Mouse (Mus musculus) CH12.LX (cell line): Measurements from ENCODE around the gene Krt16. TPM values are rescaled to one million over a fixed set of nuclear protein-coding genes. Genes with fewer than 3 reads are reported as not detected.
A peak's percentile ranks its signal among the peaks of the same experiment; 100 is the strongest.

Source experiments
- DNase-seq: peaks from one replicate; pipeline ENCODE4 v3.0.0-alpha.2; 2013; ENCODE audit errors: extremely low read depth
- H3K27ac ChIP-seq: 2 replicates; pipeline ENCODE4 v1.5.1; 2012; ENCODE audit warnings: low read depth, mild to moderate bottlenecking, control low read depth, moderate library complexity; ENCODE audit not compliant: insufficient read depth
- H3K27me3 ChIP-seq: replicated peaks from 2 replicates; pipeline ENCODE3; 2012; ENCODE audit warnings: inconsistent platforms
- H3K36me3 ChIP-seq, 2 experiments: replicated peaks in 1 of 2; 2 replicates each; pipeline versions ENCODE3 to v1.6.1; 2012; ENCODE audit warnings: inconsistent platforms in 1 of 2, low read length in 1 of 2, mild to moderate bottlenecking in 1 of 2, mixed read lengths in 1 of 2, moderate library complexity in 1 of 2; ENCODE audit not compliant: control insufficient read depth in 1 of 2, insufficient read depth in 1 of 2
- H3K4me1 ChIP-seq, 2 experiments: 2 replicates each; pipeline ENCODE4 v1.6.1; 2012; ENCODE audit warnings: inconsistent platforms in 1 of 2, moderate library complexity in 1 of 2; ENCODE audit not compliant: insufficient read depth in 2 of 2, control insufficient read depth in 1 of 2
- H3K4me2 ChIP-seq: 2 replicates; pipeline ENCODE4 v1.6.1; 2012; ENCODE audit warnings: low read depth, mild to moderate bottlenecking, control low read depth; ENCODE audit not compliant: poor library complexity, insufficient read depth, severe bottlenecking
- H3K4me3 ChIP-seq, 3 experiments: fragments of 150-350 bp in 1 of 3; sonication (generic) in 1 of 3; replicated peaks in 1 of 3; 2 replicates each; pipeline versions ENCODE3 to v1.5.1; 2011 to 2012; ENCODE audit warnings: low read depth in 2 of 3, low read length in 2 of 3, mild to moderate bottlenecking in 2 of 3, moderate library complexity in 2 of 3, control low read depth in 1 of 3, improper control_type of control experiment in 1 of 3, inconsistent platforms in 1 of 3, mixed read lengths in 1 of 3; ENCODE audit not compliant: poor library complexity in 1 of 3
- H3K79me2 ChIP-seq: replicated peaks from 2 replicates; pipeline ENCODE4 v1.6.1; 2012; ENCODE audit warnings: mild to moderate bottlenecking, moderate library complexity; ENCODE audit not compliant: control insufficient read depth, poor library complexity, insufficient read depth, severe bottlenecking; ENCODE audit errors: extremely low read depth
- H3K9ac ChIP-seq: 2 replicates; pipeline ENCODE4 v1.6.1; 2012; ENCODE audit warnings: low read depth, mild to moderate bottlenecking, control low read depth, moderate library complexity; ENCODE audit not compliant: insufficient read depth
- H3K9me3 ChIP-seq: replicated peaks from 2 replicates; pipeline ENCODE3; 2012; ENCODE audit warnings: low read length, inconsistent platforms, mixed read lengths
- BHLHE40 ChIP-seq: IDR thresholded peaks from 2 replicates; pipeline ENCODE4 v1.6.1; 2011; ENCODE audit warnings: mild to moderate bottlenecking, low read depth, low read length, improper control_type of control experiment
- CHD1 ChIP-seq: IDR thresholded peaks from 2 replicates; pipeline ENCODE4 v1.6.1; 2012; ENCODE audit warnings: low read depth, low read length, improper control_type of control experiment, inconsistent platforms
- CTCF ChIP-seq, 2 experiments: IDR thresholded peaks in 1 of 2; conservative IDR thresholded peaks in 1 of 2; 2 replicates each; pipeline ENCODE4 v1.5.1; 2011 to 2012; ENCODE audit warnings: low read depth in 2 of 2, low read length in 2 of 2, improper control_type of control experiment in 1 of 2, inconsistent platforms in 1 of 2, mild to moderate bottlenecking in 1 of 2, moderate library complexity in 1 of 2
- EP300 ChIP-seq: IDR thresholded peaks from 2 replicates; pipeline ENCODE4 v1.6.1; 2011; ENCODE audit warnings: low read length, improper control_type of control experiment
- ETS1 ChIP-seq: conservative IDR thresholded peaks from 2 replicates; pipeline ENCODE4 v1.6.1; 2012; ENCODE audit warnings: low read depth, mild to moderate bottlenecking, inconsistent platforms, low read length, improper control_type of control experiment, moderate library complexity
- HCFC1 ChIP-seq: IDR thresholded peaks from 2 replicates; pipeline ENCODE4 v1.6.1; 2012; ENCODE audit warnings: low read depth, mild to moderate bottlenecking, inconsistent platforms, low read length, improper control_type of control experiment
- JUND ChIP-seq: conservative IDR thresholded peaks from 2 replicates; pipeline ENCODE4 v1.6.1; 2011; ENCODE audit warnings: low read depth, low read length, improper control_type of control experiment
- MAX ChIP-seq: IDR thresholded peaks from 2 replicates; pipeline ENCODE4 v1.6.1; 2011; ENCODE audit warnings: low read length, improper control_type of control experiment
- MEF2A ChIP-seq: IDR thresholded peaks from 2 replicates; pipeline ENCODE4 v1.6.1; 2014; ENCODE audit warnings: low read depth, mild to moderate bottlenecking, inconsistent platforms, low read length, improper control_type of control experiment, borderline replicate concordance
- NRF1 ChIP-seq: IDR thresholded peaks from 2 replicates; pipeline ENCODE4 v1.6.1; 2014; ENCODE audit warnings: low read depth, mild to moderate bottlenecking, inconsistent platforms, low read length, improper control_type of control experiment, moderate library complexity
- POLR2AphosphoS2 ChIP-seq: IDR thresholded peaks from 2 replicates; pipeline ENCODE4 v1.6.1; 2011; ENCODE audit warnings: low read depth, low read length, improper control_type of control experiment
- RAD21 ChIP-seq: IDR thresholded peaks from 2 replicates; pipeline ENCODE4 v1.6.1; 2011; ENCODE audit warnings: low read depth, mild to moderate bottlenecking, low read length, improper control_type of control experiment, moderate library complexity
- RCOR1 ChIP-seq: conservative IDR thresholded peaks from 2 replicates; pipeline ENCODE4 v1.6.1; 2012; ENCODE audit warnings: low read depth, mild to moderate bottlenecking, inconsistent platforms, low read length, improper control_type of control experiment
- SMC3 ChIP-seq: IDR thresholded peaks from 2 replicates; pipeline ENCODE4 v1.6.1; 2011; ENCODE audit warnings: low read depth, low read length, improper control_type of control experiment
- TBP ChIP-seq: conservative IDR thresholded peaks from 2 replicates; pipeline ENCODE4 v1.6.1; 2011; ENCODE audit warnings: low read depth, low read length, improper control_type of control experiment
- TCF12 ChIP-seq: IDR thresholded peaks from 2 replicates; pipeline ENCODE4 v1.6.1; 2014; ENCODE audit warnings: low read depth, mild to moderate bottlenecking, inconsistent platforms, low read length, improper control_type of control experiment
- USF1 ChIP-seq: IDR thresholded peaks from 2 replicates; pipeline ENCODE4 v1.6.1; 2014; ENCODE audit warnings: low read depth, mild to moderate bottlenecking, inconsistent platforms, low read length, improper control_type of control experiment
- USF2 ChIP-seq: conservative IDR thresholded peaks from 2 replicates; pipeline ENCODE4 v1.6.1; 2011; ENCODE audit warnings: low read depth, low read length, improper control_type of control experiment
- ZC3H11A ChIP-seq: IDR thresholded peaks from 2 replicates; pipeline ENCODE4 v1.6.1; 2012; ENCODE audit warnings: low read depth, mild to moderate bottlenecking, inconsistent platforms, low read length, improper control_type of control experiment
- ZKSCAN1 ChIP-seq: IDR thresholded peaks from 2 replicates; pipeline ENCODE4 v1.6.1; 2012; ENCODE audit warnings: low read depth, inconsistent platforms, low read length, improper control_type of control experiment, borderline replicate concordance
- ZMIZ1 ChIP-seq: IDR thresholded peaks from 2 replicates; pipeline ENCODE4 v1.6.1; 2012; ENCODE audit warnings: low read depth, mild to moderate bottlenecking, inconsistent platforms, low read length, improper control_type of control experiment
- ZNF384 ChIP-seq: IDR thresholded peaks from 2 replicates; pipeline ENCODE4 v1.6.1; 2012; ENCODE audit warnings: low read depth, low read length, improper control_type of control experiment, inconsistent platforms
- dilution Hi-C: fragments of 300-500 bp; cut with MboI; formaldehyde crosslinking; loops from 2 replicates; pipeline ENCODE4 v1.14.3; 2020; ENCODE audit warnings: low sequenced_read_pairs; ENCODE audit not compliant: extremely low pct_unique_long_range_greater_than_20kb, extremely low pct_ligation_motif_present
- in situ Hi-C: fragments of 300-500 bp; cut with MboI; formaldehyde crosslinking; loops from 3 replicates; pipeline ENCODE4 v1.14.3; 2019; ENCODE audit warnings: low sequenced_read_pairs, low pct_ligation_motif_present, low pct_unique_long_range_greater_than_20kb, mixed read lengths
- polyA plus RNA-seq: library from polyadenylated mRNA; unstranded; fragments of >175 nt; gene quantifications from 2 replicates; pipeline ENCODE4 v1.2.1, GENCODE M21; 2012; ENCODE audit warnings: low read depth; ENCODE audit not compliant: insufficient read length
- total RNA-seq, 2 experiments: library from RNA; depleted of rRNA; stranded (reverse); fragments of 300-350 nt in 1 of 2; fragments of >200 nt in 1 of 2; gene quantifications; 2 replicates each; pipeline ENCODE4 v1.2.3; 2012 to 2014

Krt16 gene
- total and polyA plus RNA-seq, 3 experiments = 0.08 TPM; not detected in 2

DNA sequence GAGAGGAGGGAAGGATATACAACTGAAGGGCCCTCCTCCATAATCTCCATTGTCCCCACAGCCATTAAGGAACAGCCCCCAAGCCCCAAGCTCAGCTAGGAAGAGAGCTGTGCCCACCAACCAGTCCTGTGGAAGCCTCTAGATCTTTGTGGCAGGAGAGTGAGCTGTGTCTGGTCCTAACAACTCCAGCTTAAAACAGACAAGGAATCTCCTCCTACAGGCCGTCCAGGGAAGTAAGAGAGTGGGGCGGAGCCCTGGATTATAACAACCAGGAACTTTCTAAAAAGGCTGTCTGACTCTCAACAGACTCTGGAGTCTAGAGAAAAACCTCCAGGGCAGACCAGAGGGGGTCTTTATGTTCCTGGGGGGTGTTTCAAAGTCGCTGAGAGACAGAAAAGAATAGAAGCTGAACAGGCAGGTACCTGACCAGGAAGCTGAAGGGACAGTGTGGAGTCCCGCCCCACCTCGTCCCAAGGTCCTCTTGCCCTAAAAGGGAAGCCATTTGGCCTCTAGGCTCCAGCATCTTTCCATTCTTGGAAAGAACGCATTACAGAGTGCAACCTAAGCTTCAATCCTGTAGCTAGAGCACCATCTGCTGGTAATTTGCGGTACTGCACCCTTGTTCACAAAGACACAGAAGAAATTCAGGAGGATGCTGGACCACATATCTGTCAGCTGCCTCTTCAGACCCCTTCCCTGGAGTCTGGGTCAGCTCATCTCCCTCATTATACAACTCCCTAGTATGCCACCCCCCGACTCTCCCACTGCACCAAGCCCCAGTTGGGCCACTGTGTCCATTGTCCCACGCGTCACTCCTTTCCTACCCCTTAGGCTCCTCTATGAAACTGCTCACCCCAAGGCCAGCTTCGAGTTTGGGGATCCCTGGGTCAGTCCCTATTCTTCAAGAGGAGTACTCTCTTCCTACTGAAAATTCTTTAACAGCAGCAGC lies 33.2 kb upstream of the Krt16 start:
- Histone ChIP-seq H3K4me2 (no peak overlapping the region), H3K9me3 (no peaks in the 10 kb centered on the region), H3K4me1 (peaks cover 0 to 4% of the 10 kb centered on the region in 2 experiments; a peak in 2 of 4 replicates), H3K4me3 (no peak overlapping the region), H3K9ac (no peak overlapping the region), H3K79me2 (no peaks in the 10 kb centered on the region), H3K27me3 (peaks cover 89% of the 10 kb centered on the region), H3K36me3 (no peaks in the 10 kb centered on the region), H3K27ac (no peak overlapping the region)
- DNase-seq = peak; percentile 84
- dilution Hi-C loops = no loop called here
- TF ChIP-seq RAD21 (peak; percentile 98), CTCF (conservative IDR thresholded peaks at IDR 0.05 in 1 of 2, IDR thresholded peaks at IDR 0.05 in 1 of 2; ENCODE audit: low read depth in 2 of 2, low read length in 2 of 2) (peak; percentile 98 to 100), USF2 (no peak), MEF2A (no peak), SMC3 (peak; percentile 88), POLR2AphosphoS2 (no peak), JUND (no peak), ZC3H11A (peak; percentile 51), CHD1 (no peak), NRF1 (no peak)
- in situ Hi-C loops = loop anchor here (25.0 kb wide), 2 partner anchors 545 to 895 kb away; partner anchors contain the start of genes Gm14180 and Krt10

DNA sequence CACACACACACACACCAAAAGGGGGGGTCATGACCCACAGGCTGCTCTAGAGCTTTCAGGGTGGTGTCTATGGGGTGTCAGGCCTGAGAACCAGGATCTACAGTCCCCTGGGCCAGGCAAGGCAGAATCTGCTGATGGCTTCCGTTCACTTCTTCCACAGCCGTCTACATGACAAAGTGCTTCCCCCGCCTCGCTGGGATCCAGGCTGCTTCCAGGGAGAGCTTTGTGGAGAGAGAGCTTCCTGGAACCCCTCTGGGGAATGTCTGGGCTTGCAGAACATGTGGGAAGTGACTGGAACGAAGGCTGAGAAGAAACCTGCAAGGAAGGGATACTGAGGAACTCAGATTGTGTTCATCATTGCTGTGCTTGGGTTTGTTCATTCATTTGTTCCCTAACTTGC lies 30.1 kb upstream of the Krt16 start:
- H3K9ac ChIP-seq = no peak overlapping the region
- no peak for DNase-seq
- H3K27ac ChIP-seq = no peak overlapping the region
- H3K9me3 ChIP-seq = no peaks in the 10 kb centered on the region
- TF ChIP-seq ETS1 (no peak), ZNF384 (no peak), MAX (no peak), TBP (no peak), MEF2A (no peak), CTCF (conservative IDR thresholded peaks at IDR 0.05 in 1 of 2, IDR thresholded peaks at IDR 0.05 in 1 of 2; ENCODE audit: low read depth in 2 of 2, low read length in 2 of 2) (no peak), BHLHE40 (no peak), USF1 (no peak), EP300 (no peak), RCOR1 (no peak), ZMIZ1 (no peak), TCF12 (no peak), HCFC1 (no peak), ZKSCAN1 (no peak)
- no peaks in the 10 kb centered on the region for H3K36me3 ChIP-seq
- H3K79me2 ChIP-seq = no peaks in the 10 kb centered on the region
- peaks cover 0 to 3% of the 10 kb centered on the region in 2 experiments; a peak in 2 of 4 replicates for H3K4me1 ChIP-seq
- H3K27me3 ChIP-seq = peaks cover 86% of the 10 kb centered on the region
- H3K4me3 ChIP-seq = no peak overlapping the region
- dilution Hi-C loops = no loop called here
- in situ Hi-C loops = loop anchor here (25.0 kb wide), 2 partner anchors 541 to 891 kb away; partner anchors contain the start of genes Gm14180 and Krt10
- H3K4me2 ChIP-seq = no peak overlapping the region
